Comparison of ENCODE assay signal across 14 mouse cellular contexts in the genomic region with DNA sequence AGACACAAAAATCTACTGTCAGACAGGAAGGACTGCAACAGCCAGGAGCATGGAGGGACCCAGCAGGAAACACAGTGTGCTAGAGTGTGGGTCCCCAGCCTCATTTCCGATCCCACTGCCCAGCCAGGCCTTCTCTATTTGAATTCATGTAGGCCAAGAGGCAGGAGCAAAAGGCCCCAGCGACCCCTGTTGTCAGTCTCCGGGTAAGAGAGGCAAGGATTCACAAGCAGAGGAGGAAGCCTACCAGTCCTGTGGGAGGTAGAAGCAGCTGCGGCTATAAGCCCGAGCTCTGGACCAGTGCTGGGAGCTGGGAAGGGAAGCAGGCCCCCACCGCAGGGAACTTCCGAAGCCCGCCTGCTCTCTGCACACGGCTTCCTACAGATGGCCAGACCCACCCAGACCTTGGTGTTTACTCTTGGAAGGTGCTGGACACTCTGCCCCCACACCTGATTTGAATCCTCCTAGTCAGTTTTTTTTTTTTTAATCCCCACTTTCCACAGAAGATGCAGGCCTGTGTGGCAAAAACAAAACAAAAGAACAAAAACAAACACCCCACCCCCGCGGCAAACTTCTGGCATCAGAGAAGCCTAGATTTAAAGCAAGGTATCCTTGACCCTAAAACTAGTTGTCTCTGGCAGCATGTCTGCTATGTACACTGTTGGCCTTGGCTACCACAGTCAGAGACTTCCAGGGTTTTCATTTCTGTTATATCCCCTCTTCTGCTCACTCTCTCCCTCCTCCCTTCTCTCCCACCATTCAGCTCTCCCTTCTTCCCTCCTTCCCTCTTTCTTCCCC.
A peak's percentile ranks its signal among the peaks of the same experiment; 100 is the strongest.
DNase-seq lines count a peak whose midpoint lies in the region; ATAC-seq and TF ChIP-seq lines count a peak whose summit lies in the region.
"Had no signal": no experiment of that assay in that cellular context is flagged by ENCODE, and none has a peak within 500 bp of the region (broad histone marks: within the 10 kb centered on the region; RNA-seq: fewer than 3 reads in every experiment).

No protein-coding gene starts in this region.

- peak overlapping the region; percentile 25; the same call in 1 of the 2 replicates for H3K27ac ChIP-seq in heart, embryonic 15.5 days
- H3K27ac ChIP-seq in heart, embryonic 11.5 days (ENCODE audit: low read depth, low read length) = no peak overlapping the region
- H3K27ac ChIP-seq in hindbrain, embryonic 13.5 days = peak overlapping the region; percentile 48
- H3K27ac ChIP-seq in midbrain, postnatal 0 days (ENCODE audit: low read depth, low read length) = no peak overlapping the region
- H3K27ac ChIP-seq: lung, embryonic 15.5 days had no signal

- H3K4me2 ChIP-seq in heart, embryonic 15.5 days = no peak overlapping the region
- H3K4me2 ChIP-seq in heart, embryonic 11.5 days = no peak overlapping the region
- H3K4me2 ChIP-seq in hindbrain, embryonic 13.5 days = no peak overlapping the region
- no peak overlapping the region for H3K4me2 ChIP-seq in midbrain, postnatal 0 days (ENCODE audit: low read depth, low read length, poor library complexity, severe bottlenecking)
- H3K4me2 ChIP-seq: lung, embryonic 15.5 days had no signal

- H3K9me3 ChIP-seq in heart, embryonic 15.5 days (replicated peaks) = no peaks in the 10 kb centered on the region
- no peaks in the 10 kb centered on the region for H3K9me3 ChIP-seq in heart, embryonic 11.5 days (replicated peaks; ENCODE audit: control insufficient read depth, low read length)
- no peaks in the 10 kb centered on the region for H3K9me3 ChIP-seq in hindbrain, embryonic 13.5 days
- no peaks in the 10 kb centered on the region for H3K9me3 ChIP-seq in midbrain, postnatal 0 days (ENCODE audit: low read length)
- H3K9me3 ChIP-seq: lung, embryonic 15.5 days had no signal

- H3K4me3 ChIP-seq in heart, embryonic 15.5 days = no peak overlapping the region
- H3K4me3 ChIP-seq in heart, embryonic 11.5 days (ENCODE audit: low read depth, low read length) = no peak overlapping the region
- H3K4me3 ChIP-seq in hindbrain, embryonic 13.5 days = no peak overlapping the region
- H3K4me3 ChIP-seq in midbrain, postnatal 0 days (ENCODE audit: low read depth, low read length) = no peak overlapping the region
- H3K4me3 ChIP-seq: erythroblast, embryonic 14.5 days; lung, embryonic 15.5 days; myocyte had no signal

- no peak for ATAC-seq in heart, embryonic 15.5 days (replicated peaks; ENCODE audit: insufficient number of reproducible peaks, insufficient read depth, low FRiP score, low read depth)
- no peak for ATAC-seq in heart, embryonic 11.5 days (replicated peaks; ENCODE audit: insufficient number of reproducible peaks, low FRiP score, low TSS enrichment)
- ATAC-seq in hindbrain, embryonic 13.5 days (ENCODE audit: low FRiP score) = no peak
- ATAC-seq in midbrain, postnatal 0 days (ENCODE audit: low FRiP score) = no peak

- H3K4me1 ChIP-seq in heart, embryonic 15.5 days (replicated peaks) = peaks cover 5% of the 10 kb centered on the region; the same call in 1 of the 2 replicates
- peaks cover 11% of the 10 kb centered on the region; the same call in 1 of the 2 replicates for H3K4me1 ChIP-seq in heart, embryonic 11.5 days (ENCODE audit: control insufficient read depth, insufficient read depth, low read length)
- peaks cover 22% of the 10 kb centered on the region for H3K4me1 ChIP-seq in hindbrain, embryonic 13.5 days (replicated peaks)
- H3K4me1 ChIP-seq in midbrain, postnatal 0 days (ENCODE audit: insufficient read depth, low read length) = peaks cover 4% of the 10 kb centered on the region; the same call in 1 of the 2 replicates

- H3K36me3 ChIP-seq in heart, embryonic 15.5 days = no peaks in the 10 kb centered on the region
- no peaks in the 10 kb centered on the region for H3K36me3 ChIP-seq in heart, embryonic 11.5 days (ENCODE audit: control insufficient read depth, insufficient read depth, low read length)
- H3K36me3 ChIP-seq in hindbrain, embryonic 13.5 days = no peaks in the 10 kb centered on the region
- H3K36me3 ChIP-seq in midbrain, postnatal 0 days (ENCODE audit: insufficient read depth, low read length) = no peaks in the 10 kb centered on the region
- H3K36me3 ChIP-seq: lung, embryonic 15.5 days had no signal

- DNase-seq in adrenal gland, postnatal 25 days = peak; percentile 44
- peak; percentile 21 for DNase-seq in midbrain, postnatal 0 days (ENCODE audit: low spot score)
- DNase-seq in urinary bladder, postnatal 10 days (ENCODE audit: low spot score) = no peak
- no peak for DNase-seq in layer of hippocampus, adult 9-11 months
- DNase-seq in left cerebral cortex, postnatal 14 days (ENCODE audit: low spot score in 2 of 2) = no peak
- DNase-seq: kidney, adult 2 months; thymus, postnatal 14 days had no signal

- peak; percentile 19; the same call in 1 of the 2 replicates for TF ChIP-seq CTCF in midbrain, postnatal 0 days (IDR thresholded peaks at IDR 0.05)

- H3K9ac ChIP-seq in heart, embryonic 15.5 days = no peak overlapping the region
- H3K9ac ChIP-seq in heart, embryonic 11.5 days (ENCODE audit: low read depth, low read length) = no peak overlapping the region
- no peak overlapping the region for H3K9ac ChIP-seq in hindbrain, embryonic 13.5 days
- no peak overlapping the region for H3K9ac ChIP-seq in midbrain, postnatal 0 days (replicated peaks; ENCODE audit: low read length, poor library complexity, severe bottlenecking)
- H3K9ac ChIP-seq: lung, embryonic 15.5 days had no signal

- 31% methylated on average over 11 of the region's 11 CpGs for WGBS in heart, embryonic 15.5 days
- 25% methylated on average over 11 of the region's 11 CpGs for WGBS in heart, embryonic 11.5 days (ENCODE audit: insufficient replicate concordance)
- WGBS in hindbrain, embryonic 13.5 days = 22% methylated on average over 11 of the region's 11 CpGs
- WGBS in midbrain, postnatal 0 days = 22% methylated on average over 11 of the region's 11 CpGs

- H3K27me3 ChIP-seq in heart, embryonic 15.5 days = no peaks in the 10 kb centered on the region
- H3K27me3 ChIP-seq in heart, embryonic 11.5 days (ENCODE audit: control insufficient read depth, insufficient read depth, low read length) = no peaks in the 10 kb centered on the region
- H3K27me3 ChIP-seq in hindbrain, embryonic 13.5 days = no peaks in the 10 kb centered on the region; the same call in 1 of the 2 replicates
- H3K27me3 ChIP-seq in midbrain, postnatal 0 days (ENCODE audit: insufficient read depth, low read length) = no peaks in the 10 kb centered on the region
- H3K27me3 ChIP-seq: CH12.LX; lung, embryonic 15.5 days had no signal

- intact Hi-C loops in left cerebral cortex, postnatal 14 days (cut with DNase I) = no loop called here

Comparison
In these comparisons a context has a peak if more than half of its experiments do, and no peak if none do; other contexts are left out.
1. H3K27ac ChIP-seq: peak in heart, embryonic 15.5 days (single experiment) and hindbrain, embryonic 13.5 days (single experiment); none in heart, embryonic 11.5 days (single experiment) and midbrain, postnatal 0 days (single experiment).
2. DNase-seq: peak in adrenal gland, postnatal 25 days (single experiment) and midbrain, postnatal 0 days (single experiment); none in urinary bladder, postnatal 10 days (single experiment), layer of hippocampus, adult 9-11 months (single experiment) and left cerebral cortex, postnatal 14 days (0 of 2).